Mouse (Mus musculus) lung, adult 2 months (tissue): Measurements from ENCODE around the gene Klhl24.

ENCODE experiments used
- CTCF ChIP-seq: fragments of 200-500 bp; IDR thresholded peaks from 2 replicates; pipeline ENCODE4 v1.5.1; 2011; ENCODE audit warnings: mild to moderate bottlenecking, low read length, control low read depth; ENCODE audit not compliant: insufficient read depth
- POLR2A ChIP-seq: fragments of 200-500 bp; IDR thresholded peaks from 2 replicates; pipeline ENCODE4 v1.6.1; 2011; ENCODE audit warnings: low read depth, mild to moderate bottlenecking, control low read depth, low read length, borderline replicate concordance; ENCODE audit errors: extremely low read depth

DNA sequence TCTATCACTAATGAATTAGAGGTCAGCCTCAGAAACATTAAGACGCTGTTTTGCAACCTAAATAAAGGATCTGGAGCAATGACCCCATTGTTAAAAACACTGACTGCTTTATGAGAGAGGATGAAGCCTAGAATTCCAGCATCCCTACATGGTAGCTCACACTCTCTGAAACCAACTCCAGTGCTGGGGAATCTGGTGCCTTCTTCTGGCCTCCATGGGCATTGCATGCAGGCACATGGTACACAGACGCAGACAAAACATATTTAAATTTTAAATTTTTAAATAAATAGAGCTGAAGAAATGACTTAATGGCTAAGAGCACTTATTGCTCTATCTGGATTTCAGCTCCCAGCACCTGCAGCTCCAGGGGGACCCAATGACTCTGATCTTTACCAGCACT is 1.4 kb upstream of the Klhl24 start:
- no peak for TF ChIP-seq POLR2A
- peak; percentile 52 for TF ChIP-seq CTCF
